Comparison of ENCODE assay signal across 8 mouse cellular contexts in genomic region chr8:104387980-104388379, GRCm38 (mm10). TPM values are rescaled to one million over a fixed set of nuclear protein-coding genes. Genes with fewer than 3 reads are reported as not detected.
DNase-seq lines count a peak whose midpoint lies in the region; ATAC-seq and TF ChIP-seq lines count a peak whose summit lies in the region.

No protein-coding gene starts in this region.

- DNase-seq in gastrocnemius, adult 2 months = peak; percentile 60
- no peak for DNase-seq in gastrocnemius, postnatal 14 days
- DNase-seq in MN1 (ENCODE audit: low spot score) = peak; percentile 42
- DNase-seq in cerebellum, postnatal 14 days = peak; percentile 61 to 71
- peak; percentile 89 to 94 for DNase-seq in kidney, postnatal 25 days
- DNase-seq in testis, postnatal 10 days (ENCODE audit: low spot score) = no peak
- no peak for DNase-seq in retina, postnatal 1 day

- no peak for TF ChIP-seq CTCF in gastrocnemius, adult 2 months (IDR thresholded peaks at IDR 0.05)

- peak overlapping the region; percentile 66 for H3K27ac ChIP-seq in gastrocnemius, adult 2 months
- H3K27ac ChIP-seq in hindbrain, embryonic 13.5 days = no peak overlapping the region

- H3K9me3 ChIP-seq in hindbrain, embryonic 13.5 days = no peaks in the 10 kb centered on the region

- peaks cover 20% of the 10 kb centered on the region for H3K4me1 ChIP-seq in hindbrain, embryonic 13.5 days (replicated peaks)

- H3K9ac ChIP-seq in hindbrain, embryonic 13.5 days = no peak overlapping the region

- H3K27me3 ChIP-seq in hindbrain, embryonic 13.5 days = no peaks in the 10 kb centered on the region

- H3K36me3 ChIP-seq in hindbrain, embryonic 13.5 days = no peaks in the 10 kb centered on the region

- no peak for ATAC-seq in hindbrain, embryonic 13.5 days (ENCODE audit: low FRiP score)

- H3K4me3 ChIP-seq in gastrocnemius, adult 2 months = no peak overlapping the region
- no peak overlapping the region for H3K4me3 ChIP-seq in hindbrain, embryonic 13.5 days

- intact Hi-C loops in gastrocnemius, adult 2 months (cut with DNase I) = no loop called here
- intact Hi-C loops in gastrocnemius, postnatal 14 days (cut with DNase I; ENCODE audit: low total_unique reads) = no loop called here

- 89% methylated on average over 2 of the region's 2 CpGs for WGBS in hindbrain, embryonic 13.5 days

- no peak overlapping the region for H3K4me2 ChIP-seq in hindbrain, embryonic 13.5 days

RNA-seq across cellular contexts. Expression of gene Cmtm4, which starts 7.6 kb away (rescaled TPM):
- total RNA-seq in gastrocnemius, adult 2 months (2021) = 1 to 10 TPM; 3.9 to 5.7 TPM
- total RNA-seq in gastrocnemius, postnatal 14 days (2021) = 1 to 10 TPM; 4.7 to 4.8 TPM
- polyA plus RNA-seq in hindbrain, embryonic 13.5 days (2015; fragmentation: Nextera tagmentation; extraction: Ambion mirVana) = 2.1 and 2.3 TPM in 2 replicates

RNA-seq across cellular contexts. Expression of gene Cmtm3, which starts 48.8 kb away (rescaled TPM):
- total RNA-seq in gastrocnemius, adult 2 months (2021) = 1 to 10 TPM; 3.5 to 8.5 TPM
- total RNA-seq in gastrocnemius, postnatal 14 days (2021) = 10 to 100 TPM; 15.2 to 21.7 TPM
- 45.4 and 47.3 TPM in 2 replicates for polyA plus RNA-seq in hindbrain, embryonic 13.5 days (2015; fragmentation: Nextera tagmentation; extraction: Ambion mirVana)

RNA-seq across cellular contexts. Expression of gene Dync1li2, which starts 54.9 kb away (rescaled TPM):
- 100 to 1,000 TPM in 1 of 2 experiments, 10 to 100 TPM in 1; 99.8 to 100 TPM for total RNA-seq in gastrocnemius, adult 2 months (2021)
- 100 to 1,000 TPM in 1 of 2 experiments, 10 to 100 TPM in 1; 99.3 to 104 TPM for total RNA-seq in gastrocnemius, postnatal 14 days (2021)
- polyA plus RNA-seq in hindbrain, embryonic 13.5 days (2015; fragmentation: Nextera tagmentation; extraction: Ambion mirVana) = 115 and 120 TPM in 2 replicates

Comparison
In these comparisons a context has a peak if more than half of its experiments do, and no peak if none do; other contexts are left out.
1. DNase-seq: peak in gastrocnemius, adult 2 months (single experiment), MN1 (single experiment), cerebellum, postnatal 14 days (2 of 2) and kidney, postnatal 25 days (2 of 2); none in gastrocnemius, postnatal 14 days (single experiment), testis, postnatal 10 days (single experiment) and retina, postnatal 1 day (single experiment).